9 mouse cellular contexts compared by ENCODE assay signal in the genomic region with DNA sequence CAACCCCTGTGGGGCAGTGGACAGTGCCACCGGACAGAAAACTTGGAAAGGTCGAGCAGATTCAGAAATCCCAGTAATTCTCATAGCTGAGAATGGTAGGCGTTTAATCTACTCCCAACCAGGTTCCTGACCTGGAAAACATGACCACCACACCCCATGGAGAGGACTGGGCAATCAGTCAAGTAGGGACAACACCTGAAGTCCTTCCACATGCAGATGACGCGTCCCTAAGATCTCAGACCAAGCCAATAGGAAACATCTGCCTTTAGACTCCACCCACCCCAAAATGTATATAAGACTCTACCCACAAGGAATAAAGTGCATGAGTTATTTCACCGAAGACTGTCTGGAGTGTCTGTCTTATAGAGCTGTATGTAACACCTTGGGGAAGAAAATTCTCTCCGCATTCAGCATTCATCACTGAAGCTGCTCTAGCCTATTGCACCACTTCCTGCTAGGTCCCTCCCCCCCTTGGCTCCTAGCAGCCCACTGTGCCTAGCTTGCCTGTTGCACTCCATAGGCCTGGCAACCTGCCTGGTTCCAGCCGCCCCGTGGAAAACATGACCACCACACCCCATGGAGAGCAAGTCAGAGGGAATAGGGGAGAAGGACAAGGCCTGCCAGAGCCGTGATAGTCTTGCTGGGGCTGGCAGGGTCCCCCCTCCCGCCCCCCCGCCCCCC. TPM values are rescaled to one million over a fixed set of nuclear protein-coding genes. Genes with fewer than 3 reads are reported as not detected.
DNase-seq lines count a peak whose midpoint lies in the region; ATAC-seq lines count a peak whose summit lies in the region.
"Had no signal": no experiment of that assay in that cellular context is flagged by ENCODE, and none has a peak within 500 bp of the region (broad histone marks: within the 10 kb centered on the region; RNA-seq: fewer than 3 reads in every experiment).

No protein-coding gene starts in this region.

- 0 out of 2 replicates have a peak, but pooled peaks cover 3% of the 10 kb centered on the region for H3K4me1 ChIP-seq in intestine, embryonic 15.5 days (replicated peaks)

- intact Hi-C loops in gastrocnemius, postnatal 14 days (cut with DNase I; ENCODE audit: low total_unique reads), result no loop called here
- intact Hi-C loops in left cerebral cortex, postnatal 4 days (cut with DNase I), result no loop called here

- no peak overlapping the region for H3K4me2 ChIP-seq in intestine, embryonic 15.5 days (replicated peaks)

- H3K9ac ChIP-seq in intestine, embryonic 15.5 days, result no peak overlapping the region

- H3K27ac ChIP-seq in intestine, embryonic 15.5 days, result no peak overlapping the region

- no peaks in the 10 kb centered on the region for H3K9me3 ChIP-seq in intestine, embryonic 15.5 days

- no peaks in the 10 kb centered on the region for H3K27me3 ChIP-seq in intestine, embryonic 15.5 days (replicated peaks)

- DNase-seq in spleen, adult 18-20 months, result peak; percentile 28 to 31
- no peak for DNase-seq in spleen, postnatal 14 days (ENCODE audit: low spot score in 2 of 2)
- DNase-seq in gastrocnemius, postnatal 14 days, result peak; percentile 86
- peak; percentile 74 for DNase-seq in left cerebral cortex, postnatal 4 days
- DNase-seq in urinary bladder, postnatal 10 days (ENCODE audit: low spot score), result peak; percentile 54

- peak; percentile 54 for ATAC-seq in intestine, embryonic 15.5 days
- ATAC-seq in neutrophil, adult 5-6 weeks (ENCODE audit: extremely low read depth, insufficient number of reproducible peaks, low FRiP score, poor library complexity, severe bottlenecking), result peak; percentile 30; the same call in 1 of the 2 replicates
- no peak for ATAC-seq in monocyte, adult 5-6 weeks (replicated peaks; ENCODE audit: insufficient number of reproducible peaks, low FRiP score, low TSS enrichment, poor library complexity, severe bottlenecking)

- no peak overlapping the region for H3K4me3 ChIP-seq in intestine, embryonic 15.5 days (replicated peaks)

- 53% methylated on average over 11 of the region's 12 CpGs for WGBS in intestine, embryonic 15.5 days

- H3K36me3 ChIP-seq in intestine, embryonic 15.5 days, result no peaks in the 10 kb centered on the region

RNA-seq across cellular contexts. Expression of gene Igsf23, which starts 10.9 kb away (rescaled TPM):
- not detected for total RNA-seq in gastrocnemius, postnatal 14 days (2021)
- 7.5 and 8.0 TPM in 2 replicates for polyA plus RNA-seq in intestine, embryonic 15.5 days (2015; fragmentation: Nextera tagmentation; extraction: Ambion mirVana)
- not detected for total RNA-seq in left cerebral cortex, postnatal 4 days (2021)
- total RNA-seq in neutrophil, adult 5-6 weeks (2017), result 0.47 and 0.86 TPM in 2 replicates
- total RNA-seq in monocyte, adult 5-6 weeks (2017), result 0.75 TPM in 1 of 3 replicates, not detected in the others
- total RNA-seq: left cerebral cortex, adult 8-10 months had no signal

RNA-seq across cellular contexts. Expression of gene Pvr, which starts 18.7 kb away (rescaled TPM):
- total RNA-seq in gastrocnemius, postnatal 14 days (2021), result 1 to 10 TPM; 8.0 to 9.4 TPM
- polyA plus RNA-seq in intestine, embryonic 15.5 days (2015; fragmentation: Nextera tagmentation; extraction: Ambion mirVana), result 13.3 TPM in 2 replicates
- 10 to 100 TPM; 14.6 to 18.8 TPM for total RNA-seq in left cerebral cortex, postnatal 4 days (2021)
- 6.8 and 9.2 TPM in 2 replicates for total RNA-seq in neutrophil, adult 5-6 weeks (2017)
- total RNA-seq in monocyte, adult 5-6 weeks (2017), result 8.2 to 13.6 TPM (median 12.2 TPM) in 3 replicates

RNA-seq across cellular contexts. Expression of gene Ceacam20, which starts 25.5 kb away (rescaled TPM):
- total RNA-seq in gastrocnemius, postnatal 14 days (2021), result not detected
- polyA plus RNA-seq in intestine, embryonic 15.5 days (2015; fragmentation: Nextera tagmentation; extraction: Ambion mirVana), result 1.5 and 1.7 TPM in 2 replicates
- total RNA-seq in left cerebral cortex, postnatal 4 days (2021), result not detected
- not detected in 2 replicates for total RNA-seq in neutrophil, adult 5-6 weeks (2017)
- total RNA-seq in monocyte, adult 5-6 weeks (2017), result not detected in 3 replicates
- total RNA-seq: left cerebral cortex, adult 8-10 months had no signal

RNA-seq across cellular contexts. Expression of gene Nlrp9b, which starts 51.6 kb away (rescaled TPM):
- not detected for total RNA-seq in gastrocnemius, postnatal 14 days (2021)
- polyA plus RNA-seq in intestine, embryonic 15.5 days (2015; fragmentation: Nextera tagmentation; extraction: Ambion mirVana), result 0.21 and 0.33 TPM in 2 replicates
- not detected for total RNA-seq in left cerebral cortex, postnatal 4 days (2021)
- total RNA-seq in neutrophil, adult 5-6 weeks (2017), result not detected in 2 replicates
- total RNA-seq in monocyte, adult 5-6 weeks (2017), result not detected in 3 replicates
- total RNA-seq: left cerebral cortex, adult 8-10 months had no signal

RNA-seq across cellular contexts. Expression of gene Ceacam19, which starts 51.9 kb away (rescaled TPM):
- not detected for total RNA-seq in gastrocnemius, postnatal 14 days (2021)
- polyA plus RNA-seq in intestine, embryonic 15.5 days (2015; fragmentation: Nextera tagmentation; extraction: Ambion mirVana), result not detected in 2 replicates
- total RNA-seq in left cerebral cortex, postnatal 4 days (2021), result not detected
- total RNA-seq in neutrophil, adult 5-6 weeks (2017), result 0.47 TPM in 1 of 2 replicates, not detected in the other
- 0.38 to 1.2 TPM (median 0.75 TPM) in 3 replicates for total RNA-seq in monocyte, adult 5-6 weeks (2017)
- total RNA-seq: left cerebral cortex, adult 8-10 months had no signal

Comparison
In these comparisons a context has a peak if more than half of its experiments do, and no peak if none do; other contexts are left out.
1. DNase-seq: peak in spleen, adult 18-20 months (2 of 2), gastrocnemius, postnatal 14 days (single experiment), left cerebral cortex, postnatal 4 days (single experiment) and urinary bladder, postnatal 10 days (single experiment); none in spleen, postnatal 14 days (0 of 2).